Mouse (Mus musculus) liver, adult 2 months (tissue): ENCODE data around the gene Ppp1r37.

ENCODE experiments used
- CTCF ChIP-seq: fragments of 200-500 bp; IDR thresholded peaks from 2 replicates; pipeline ENCODE4 v1.5.1; 2011; ENCODE audit warnings: low read depth, low read length, control low read depth
- POLR2A ChIP-seq: fragments of 200-500 bp; IDR thresholded peaks from 2 replicates; pipeline ENCODE4 v1.6.1; 2011; ENCODE audit warnings: low read length, control low read depth; ENCODE audit not compliant: insufficient read depth; ENCODE audit errors: extremely low read depth

DNA sequence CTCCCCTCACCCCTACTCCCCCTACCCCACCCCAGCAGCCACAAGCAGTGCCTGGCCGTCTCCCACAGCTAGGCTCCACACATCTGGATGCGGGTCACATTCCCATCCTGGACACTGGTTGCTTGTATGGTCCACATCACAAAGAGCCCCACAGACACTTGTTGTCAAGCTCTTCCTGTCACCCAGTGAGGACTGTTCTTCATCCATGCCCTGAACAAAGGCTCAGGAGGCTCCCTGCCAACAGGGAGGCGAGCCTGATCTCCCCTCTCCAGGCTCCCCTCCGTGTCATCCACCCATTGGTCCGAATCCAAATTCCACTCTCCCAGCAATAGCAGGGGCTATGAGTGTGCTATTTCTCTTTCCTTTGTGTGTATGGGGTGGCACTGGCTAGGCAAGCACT, 37.7 kb upstream of the Ppp1r37 start:
- no peak for TF ChIP-seq CTCF
- no peak for TF ChIP-seq POLR2A
